Mouse (Mus musculus) adrenal gland, postnatal 0 days (tissue): ENCODE measurements around the gene Spint5. TPM values are rescaled to one million over a fixed set of nuclear protein-coding genes. Genes with fewer than 3 reads are reported as not detected.

Experiments
- polyA plus RNA-seq: library from polyadenylated mRNA; unstranded; fragments of >200 nt; fragmentation: Nextera tagmentation; extraction: Ambion mirVana; gene quantifications from 2 replicates; pipeline ENCODE4 v1.2.1, GENCODE M21; 2015

Spint5 gene
- polyA plus RNA-seq: not detected in 2 replicates

DNA sequence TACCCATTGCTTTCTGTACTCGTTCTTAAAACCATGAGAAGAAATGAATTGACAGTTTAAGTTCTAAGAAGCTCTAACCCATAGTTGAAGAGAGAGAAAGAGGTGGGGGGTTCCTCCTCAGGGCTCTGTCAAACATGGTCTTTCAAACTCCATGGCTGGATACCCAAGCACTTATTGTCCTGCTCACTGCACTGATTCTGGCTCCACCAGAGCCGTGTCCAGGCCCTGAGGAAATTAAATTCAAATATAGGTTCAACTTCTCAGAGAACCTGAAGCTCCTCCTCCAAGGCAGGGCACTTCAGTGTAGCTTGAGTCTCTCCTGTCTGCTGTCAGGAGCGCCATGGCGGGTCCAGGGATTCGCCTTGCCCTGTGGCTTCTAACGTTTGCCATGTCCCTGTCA, at the start of gene Spint5:
Spint5 (plus strand) TSS at position 301 of the 400 bp plus-strand sequence.

GRCm38 (mm10) chr2:164673987-164674386, 41.1 kb upstream of the Spint5 start, which contains the start of gene Wfdc11:
TSS of gene Wfdc11 (minus strand) at chr2:164674087.

GRCm38 (mm10) chr2:164684807-164685206, 30.3 kb upstream of the Spint5 start, which contains the start of gene Wfdc13:
TSS of gene Wfdc13 (plus strand) at chr2:164685107.

DNA sequence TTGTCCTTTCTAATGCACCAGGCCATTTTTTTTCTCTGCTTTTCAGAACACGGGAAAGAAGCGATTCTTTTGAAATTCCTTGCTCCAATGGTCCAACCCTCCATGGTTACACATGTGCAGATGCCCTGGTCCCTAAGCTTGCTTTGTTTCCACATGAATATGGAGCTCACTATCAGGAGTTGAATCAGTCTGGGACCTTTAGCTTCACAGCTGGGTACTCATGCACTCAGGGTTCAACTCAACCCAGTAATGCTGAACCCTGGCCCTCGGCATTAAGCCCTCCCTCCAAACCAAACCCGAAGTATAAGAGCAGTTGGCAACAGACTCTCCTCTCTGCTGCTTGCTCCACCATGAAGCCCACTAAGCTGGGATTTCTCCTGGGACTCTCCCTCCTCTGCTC, 16.9 kb upstream of the Spint5 start, which contains the start of gene Spint4:
Spint4 (plus strand) TSS at position 301 of the 400 bp plus-strand sequence.

GRCm38 (mm10) chr2:164745843-164746479, 30.9 kb downstream of the Spint5 start, which contains the start of the genes Wfdc3 and Dnttip1:
TSS of gene Wfdc3 (minus strand) at chr2:164745931.
TSS of gene Dnttip1 (plus strand) at chr2:164745983.

Other genes with a start within 250 kb of the Spint5 start
- not detected in 2 replicates for gene Trp53tg5, start 241.6 kb upstream of the Spint5 start, polyA plus RNA-seq
- 7.4 and 25.1 TPM in 2 replicates for gene Dbndd2, start 229.2 kb upstream of the Spint5 start, polyA plus RNA-seq
- 60.4 and 73.4 TPM in 2 replicates for gene Pigt, start 217.8 kb upstream of the Spint5 start, polyA plus RNA-seq
- 3.7 and 24.5 TPM in 2 replicates for gene Wfdc2, start 152.9 kb upstream of the Spint5 start, polyA plus RNA-seq
- gene Spint3, start 141.8 kb upstream of the Spint5 start, polyA plus RNA-seq: not detected in 2 replicates
- 2.2 TPM in 2 replicates for gene Wfdc6a, start 129.9 kb upstream of the Spint5 start, polyA plus RNA-seq
- 0.18 TPM in 1 of 2 replicates, not detected in the other for gene Eppin, start 121.7 kb upstream of the Spint5 start, polyA plus RNA-seq
- gene Wfdc6b, start 101.8 kb upstream of the Spint5 start, polyA plus RNA-seq: not detected in 2 replicates
- gene Wfdc8, start 101.7 kb upstream of the Spint5 start, polyA plus RNA-seq: 0.26 TPM in 1 of 2 replicates, not detected in the other
- not detected in 2 replicates for gene Wfdc16, start 76.5 kb upstream of the Spint5 start, polyA plus RNA-seq
- 0.33 TPM in 1 of 2 replicates, not detected in the other for gene Wfdc10, start 59.3 kb upstream of the Spint5 start, polyA plus RNA-seq
- not detected in 2 replicates for gene Wfdc9, start 58.7 kb upstream of the Spint5 start, polyA plus RNA-seq
- gene Wfdc11, start 41.2 kb upstream of the Spint5 start, polyA plus RNA-seq: not detected in 2 replicates
- 0.21 and 0.61 TPM in 2 replicates for gene Wfdc13, start 30.2 kb upstream of the Spint5 start, polyA plus RNA-seq
- gene Spint4, start 16.8 kb upstream of the Spint5 start, polyA plus RNA-seq: not detected in 2 replicates
- 0.30 and 0.70 TPM in 2 replicates for gene Wfdc3, start 30.6 kb downstream of the Spint5 start, polyA plus RNA-seq
- 52.3 and 62.8 TPM in 2 replicates for gene Dnttip1, start 30.7 kb downstream of the Spint5 start, polyA plus RNA-seq
- 79.0 and 81.0 TPM in 2 replicates for gene Ube2c, start 54.6 kb downstream of the Spint5 start, polyA plus RNA-seq
- 19.4 and 89.9 TPM in 2 replicates for gene Tnnc2, start 64.7 kb downstream of the Spint5 start, polyA plus RNA-seq
- gene Snx21, start 70.5 kb downstream of the Spint5 start, polyA plus RNA-seq: 34.8 and 51.2 TPM in 2 replicates
- gene Acot8, start 89.6 kb downstream of the Spint5 start, polyA plus RNA-seq: 15.9 and 18.7 TPM in 2 replicates
- gene Zswim3, start 89.8 kb downstream of the Spint5 start, polyA plus RNA-seq: 4.1 and 4.6 TPM in 2 replicates
- 7.9 and 12.0 TPM in 2 replicates for gene Zswim1, start 107.4 kb downstream of the Spint5 start, polyA plus RNA-seq
- not detected in 2 replicates for gene Spata25, start 113.2 kb downstream of the Spint5 start, polyA plus RNA-seq
- gene Ctsa, start 117.6 kb downstream of the Spint5 start, polyA plus RNA-seq: 120 and 175 TPM in 2 replicates
- gene Neurl2, start 118.2 kb downstream of the Spint5 start, polyA plus RNA-seq: 6.9 and 7.3 TPM in 2 replicates
- gene Pltp, start 142.4 kb downstream of the Spint5 start, polyA plus RNA-seq: 15.2 and 19.5 TPM in 2 replicates
- gene Pcif1, start 164.0 kb downstream of the Spint5 start, polyA plus RNA-seq: 65.8 and 77.0 TPM in 2 replicates
- gene Zfp335, start 196.5 kb downstream of the Spint5 start, polyA plus RNA-seq: 5.2 and 6.4 TPM in 2 replicates
- 1.8 and 2.3 TPM in 2 replicates for gene Mmp9, start 225.5 kb downstream of the Spint5 start, polyA plus RNA-seq
- 1.0 and 2.0 TPM in 2 replicates for gene Slc12a5, start 245.5 kb downstream of the Spint5 start, polyA plus RNA-seq